Mouse (Mus musculus) CD4-positive, CD25-positive, alpha-beta regulatory T cell, adult 2 months (primary cell): ENCODE data around the gene Myl4.
A peak's percentile ranks its signal among the peaks of the same experiment; 100 is the strongest.

Source experiments
- DNase-seq: peaks from one replicate; pipeline ENCODE4 v3.0.0-alpha.2; 2012; ENCODE audit warnings: low read depth, low spot score

Gene Myl4

DNA sequence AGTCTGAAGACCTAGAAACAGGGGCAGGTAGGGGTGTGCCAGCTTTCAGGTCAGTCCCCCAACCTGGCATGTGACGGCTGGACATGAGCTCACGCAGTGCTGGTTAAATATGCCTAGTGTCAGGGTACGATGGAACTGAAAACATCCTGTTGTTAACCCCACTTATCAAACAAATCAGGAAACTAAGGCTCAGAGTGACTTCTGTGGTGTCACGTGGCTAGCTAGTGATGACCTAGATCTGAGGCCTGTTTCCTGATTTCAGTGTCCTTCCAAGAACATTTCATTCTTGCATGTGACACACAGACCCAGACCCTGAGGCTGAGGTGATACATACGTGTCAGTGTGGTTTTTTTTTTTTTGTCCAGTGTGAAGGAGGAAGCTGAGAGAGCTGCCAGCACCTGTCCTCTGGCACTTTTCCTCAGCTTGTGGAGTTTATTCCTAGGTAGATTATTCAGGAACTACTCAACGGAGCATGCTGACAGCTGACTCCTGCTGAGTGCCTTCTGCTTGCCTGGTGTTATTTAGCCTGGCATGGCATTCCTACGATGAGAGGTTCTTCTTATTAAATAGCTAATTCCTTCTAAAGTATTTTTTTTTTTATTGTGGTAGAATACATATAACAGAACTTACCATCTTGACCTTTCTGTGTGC, 79.8 kb downstream of the Myl4 start:
- DNase-seq = peak; percentile 63

DNA sequence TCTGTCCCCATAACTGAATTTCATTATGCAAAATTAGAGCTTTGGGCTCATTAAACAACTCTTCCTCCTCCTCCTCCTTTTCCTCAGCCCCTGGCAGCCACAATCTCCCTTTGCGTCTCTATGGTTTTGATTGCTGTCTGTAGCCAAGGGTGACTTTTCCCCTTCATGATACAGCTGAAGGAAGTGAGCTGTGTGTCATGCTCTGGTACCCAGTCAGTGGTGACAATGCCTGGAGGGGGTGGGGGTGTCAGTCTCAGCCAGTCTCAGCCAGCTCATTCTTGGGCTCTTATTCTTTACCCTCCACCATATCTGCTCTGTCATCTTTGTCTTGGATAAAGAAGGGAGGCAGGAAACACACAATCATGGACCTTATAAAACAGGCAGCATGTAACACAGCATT, 80.8 kb downstream of the Myl4 start:
- peak; percentile 48 for DNase-seq

DNA sequence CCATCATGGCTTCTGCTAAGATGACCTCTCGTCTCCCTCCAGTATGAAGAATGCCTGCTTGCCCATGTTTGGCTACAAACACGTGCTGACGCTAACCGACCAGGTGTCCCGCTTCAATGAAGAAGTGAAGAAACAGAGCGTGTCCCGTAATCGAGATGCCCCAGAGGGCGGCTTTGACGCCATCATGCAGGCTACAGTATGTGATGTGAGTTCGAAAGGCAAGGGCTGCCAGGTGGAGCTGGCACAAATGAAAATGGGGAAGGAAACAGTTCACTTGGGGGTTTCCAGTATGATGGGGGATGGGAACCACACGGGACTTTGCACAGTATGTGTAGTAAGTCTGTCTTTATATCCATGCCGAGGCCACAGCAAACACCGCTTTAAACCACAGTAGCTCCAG, 86.5 kb downstream of the Myl4 start:
- peak; percentile 34 for DNase-seq

DNA sequence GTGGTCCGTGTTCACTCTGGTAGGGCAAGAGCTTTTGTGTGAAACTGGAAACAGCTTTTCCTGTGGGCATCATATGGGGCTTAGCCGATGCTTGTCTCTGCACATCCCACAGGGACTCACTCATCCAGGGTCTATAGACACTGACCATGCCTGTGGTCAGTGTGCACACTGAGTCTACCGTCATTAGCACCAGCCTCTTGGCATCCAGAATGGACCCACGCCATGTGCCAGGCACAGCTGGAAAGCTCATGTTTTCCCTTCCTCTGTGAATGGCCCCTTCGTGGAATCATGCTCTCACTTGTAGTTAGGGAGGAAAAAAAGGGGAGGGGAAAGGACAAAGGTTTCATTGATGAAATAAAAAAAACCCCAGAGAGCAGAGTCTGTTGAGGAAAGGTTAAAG, 87.5 kb downstream of the Myl4 start:
- DNase-seq = no peak

DNA sequence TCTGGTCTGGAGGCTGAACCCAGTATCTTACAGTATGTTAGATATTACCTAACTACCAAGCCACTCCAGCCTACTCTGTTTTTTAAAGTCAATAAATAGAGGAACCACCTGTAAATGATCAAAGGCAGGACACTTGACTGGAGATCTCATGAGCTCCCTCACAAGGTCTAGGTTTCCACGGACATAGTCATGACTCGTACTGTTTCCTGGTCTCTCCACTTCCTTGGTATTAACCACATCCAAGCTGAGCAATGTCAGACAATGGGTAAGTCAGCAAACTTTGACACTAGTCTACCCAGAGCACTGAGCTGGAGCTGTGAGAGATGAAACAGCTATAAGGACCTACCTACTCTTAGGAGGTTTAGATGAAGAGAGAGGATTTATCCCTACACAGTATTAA, 88.4 kb downstream of the Myl4 start:
- DNase-seq = no peak

DNA sequence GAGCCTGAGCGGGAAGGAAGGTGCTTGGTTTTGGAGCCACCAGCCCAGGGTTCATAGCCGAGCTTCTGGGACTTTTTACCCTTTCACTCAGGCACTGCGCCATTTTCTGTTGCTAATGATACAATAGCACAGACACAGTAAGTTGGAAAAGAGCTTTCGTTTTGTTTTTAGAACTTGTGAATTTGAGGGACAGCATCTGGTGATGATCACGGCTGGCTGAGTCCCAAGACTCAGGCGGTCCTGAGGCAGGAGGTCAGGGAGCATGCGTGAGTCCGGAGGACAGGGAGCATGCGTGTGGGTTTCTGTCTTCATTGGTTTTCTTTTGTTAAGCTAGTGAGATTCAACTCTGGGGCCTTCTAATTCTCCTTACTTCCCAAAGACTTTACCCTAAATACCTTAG, 89.2 kb downstream of the Myl4 start:
- DNase-seq = no peak

DNA sequence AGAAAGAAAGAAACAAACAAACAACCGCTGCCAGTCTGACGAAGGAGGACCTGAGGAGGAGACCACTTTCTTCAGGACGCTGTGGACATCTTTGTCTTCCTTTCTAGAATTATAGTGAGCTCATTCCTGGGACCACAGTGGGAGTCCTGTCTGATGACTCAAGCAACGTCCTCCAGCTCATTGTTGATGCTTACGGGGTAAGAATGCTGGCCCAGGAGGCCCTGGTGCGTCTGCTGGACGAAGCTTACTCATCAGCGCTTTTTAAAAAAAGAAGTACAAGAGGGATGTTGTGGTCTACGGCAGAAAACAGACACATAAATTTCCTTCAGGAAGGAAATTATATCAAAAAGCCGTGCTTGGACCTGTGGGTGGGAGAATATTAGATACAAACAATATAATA, 90.4 kb downstream of the Myl4 start:
- DNase-seq = no peak

DNA sequence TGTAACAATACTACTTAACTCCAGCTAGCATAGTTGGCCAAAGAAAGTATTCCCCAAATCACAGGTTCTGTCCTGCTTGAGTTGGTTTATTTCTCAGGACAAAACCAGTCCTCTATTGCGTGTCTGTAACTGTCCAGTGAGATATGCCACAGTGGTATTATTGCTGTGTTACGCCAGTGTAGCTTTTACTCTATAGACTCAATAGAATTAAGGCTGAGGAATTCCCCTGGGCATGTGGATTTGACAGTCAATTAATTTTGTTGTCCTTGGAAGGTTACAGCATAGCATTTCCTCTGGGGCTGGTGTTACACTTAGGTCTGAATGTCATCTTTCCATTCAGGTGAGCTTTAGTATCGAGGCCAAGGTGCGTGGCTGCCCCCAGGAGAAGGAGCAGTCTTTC, 92.8 kb downstream of the Myl4 start:
- DNase-seq = no peak
